Mouse (Mus musculus) induced T-regulatory cell, adult 2 months (primary cell): ENCODE data around the gene Pycr1.

Experiments
- DNase-seq: peaks from one replicate; pipeline ENCODE4 v3.0.0-alpha.2; 2012; ENCODE audit warnings: low read depth

Gene Pycr1

DNA sequence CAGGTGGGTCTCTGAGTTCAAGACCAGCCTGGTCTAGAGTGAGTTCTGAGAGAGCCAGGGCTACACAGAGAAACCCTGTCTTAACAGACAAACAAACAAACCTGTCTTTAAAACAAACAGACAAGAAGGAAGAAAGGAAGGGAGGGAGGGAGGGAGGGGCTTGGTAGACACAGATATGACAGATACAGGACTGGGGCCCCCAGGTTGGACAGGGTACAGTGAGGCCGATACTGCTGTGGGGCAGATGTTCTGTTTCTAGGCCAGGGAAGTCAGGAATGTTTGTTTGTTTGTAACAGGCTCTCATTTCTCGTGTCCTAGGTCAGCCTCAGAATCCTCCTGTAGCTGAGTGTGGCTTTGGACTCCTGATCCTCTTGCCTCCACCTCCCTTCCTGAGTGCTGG is 40.0 kb downstream of the Pycr1 start:
- DNase-seq: no peak

DNA sequence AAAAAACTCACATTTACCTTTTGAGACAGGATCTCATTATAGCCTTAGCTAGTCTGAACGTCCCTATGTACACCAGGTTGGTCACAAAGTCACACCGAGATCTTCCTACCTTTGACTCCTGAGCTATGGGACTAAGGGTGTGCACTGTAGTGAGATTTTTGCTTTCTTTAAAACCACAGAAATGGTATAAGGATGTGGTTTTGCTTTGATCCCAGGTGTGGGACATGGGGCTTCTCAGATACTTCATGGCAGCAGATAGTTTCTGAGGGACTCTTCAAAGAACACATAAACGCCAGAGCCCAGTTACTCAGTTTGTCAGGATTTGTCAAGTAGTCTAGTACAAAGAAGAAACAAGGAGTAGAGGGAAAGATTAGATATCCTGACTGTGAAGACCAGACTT is 42.9 kb downstream of the Pycr1 start:
- peak; percentile 72 for DNase-seq

DNA sequence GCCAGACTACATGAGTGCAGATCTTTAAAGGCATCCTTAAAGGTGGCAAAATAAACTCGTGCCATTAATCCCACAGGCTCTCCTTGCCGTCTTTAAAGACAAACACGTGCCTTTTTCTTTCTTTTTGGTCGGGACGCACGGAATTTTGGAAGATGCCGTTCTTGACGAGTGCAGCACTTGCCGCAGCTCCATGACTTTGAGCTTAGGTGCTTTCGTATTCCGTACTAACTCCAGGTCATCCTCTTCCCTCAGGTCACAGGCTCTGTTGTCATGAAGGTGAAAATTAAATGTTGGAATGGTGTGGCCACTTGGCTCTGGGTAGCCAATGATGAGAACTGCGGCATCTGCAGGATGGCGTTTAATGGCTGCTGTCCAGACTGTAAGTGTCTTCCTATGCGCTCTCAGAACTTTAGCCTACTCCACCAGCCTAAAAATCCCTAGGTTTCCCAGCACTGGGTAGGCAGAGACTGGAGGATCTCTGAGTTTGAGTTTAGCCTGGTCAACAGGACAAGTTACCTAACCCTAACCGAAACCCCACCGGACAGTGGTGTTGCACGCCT is 44.5 kb downstream of the Pycr1 start:
- no peak for DNase-seq

DNA sequence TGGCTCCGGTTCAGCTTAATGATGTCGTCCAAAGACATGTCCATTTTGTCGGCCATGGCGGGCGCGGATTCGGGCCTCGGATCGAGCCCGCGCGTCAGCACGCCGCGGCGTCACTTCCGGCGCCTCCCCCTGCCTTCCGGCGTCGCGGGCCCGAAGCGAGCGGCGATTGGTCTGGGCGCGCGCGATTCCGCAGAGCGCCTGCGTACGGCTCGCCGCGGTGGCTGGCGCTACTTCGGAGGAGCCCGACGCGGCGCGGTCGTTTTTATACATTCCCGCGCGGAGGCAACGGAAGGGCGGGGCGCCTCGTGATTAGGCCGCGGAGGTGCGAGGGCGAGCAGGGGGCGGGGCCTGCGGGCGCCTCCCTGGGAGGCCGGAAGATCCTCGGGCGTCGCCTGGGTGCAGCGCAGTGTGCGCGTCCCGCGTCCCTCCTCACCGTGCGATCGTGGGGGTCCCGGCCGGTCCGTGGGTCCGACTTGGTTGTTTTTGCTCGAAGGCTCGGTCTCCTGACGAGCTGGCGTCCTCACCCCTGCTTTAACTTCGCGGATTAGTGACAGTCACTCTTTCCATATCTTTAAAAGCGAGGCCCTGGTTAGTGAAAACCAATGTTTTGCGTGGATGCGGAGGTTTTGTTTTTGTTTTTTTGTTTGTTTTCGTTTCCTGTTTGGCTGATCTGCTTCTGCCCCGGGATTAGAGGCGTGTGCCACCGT is 45.1 kb downstream of the Pycr1 start, which contains the start of the genes Alyref and Anapc11:
Alyref (minus strand) TSS at position 83 of the 707 bp plus-strand sequence.
Anapc11 (plus strand) TSS at position 139 of the 707 bp plus-strand sequence.
- peak; percentile 98 for DNase-seq

DNA sequence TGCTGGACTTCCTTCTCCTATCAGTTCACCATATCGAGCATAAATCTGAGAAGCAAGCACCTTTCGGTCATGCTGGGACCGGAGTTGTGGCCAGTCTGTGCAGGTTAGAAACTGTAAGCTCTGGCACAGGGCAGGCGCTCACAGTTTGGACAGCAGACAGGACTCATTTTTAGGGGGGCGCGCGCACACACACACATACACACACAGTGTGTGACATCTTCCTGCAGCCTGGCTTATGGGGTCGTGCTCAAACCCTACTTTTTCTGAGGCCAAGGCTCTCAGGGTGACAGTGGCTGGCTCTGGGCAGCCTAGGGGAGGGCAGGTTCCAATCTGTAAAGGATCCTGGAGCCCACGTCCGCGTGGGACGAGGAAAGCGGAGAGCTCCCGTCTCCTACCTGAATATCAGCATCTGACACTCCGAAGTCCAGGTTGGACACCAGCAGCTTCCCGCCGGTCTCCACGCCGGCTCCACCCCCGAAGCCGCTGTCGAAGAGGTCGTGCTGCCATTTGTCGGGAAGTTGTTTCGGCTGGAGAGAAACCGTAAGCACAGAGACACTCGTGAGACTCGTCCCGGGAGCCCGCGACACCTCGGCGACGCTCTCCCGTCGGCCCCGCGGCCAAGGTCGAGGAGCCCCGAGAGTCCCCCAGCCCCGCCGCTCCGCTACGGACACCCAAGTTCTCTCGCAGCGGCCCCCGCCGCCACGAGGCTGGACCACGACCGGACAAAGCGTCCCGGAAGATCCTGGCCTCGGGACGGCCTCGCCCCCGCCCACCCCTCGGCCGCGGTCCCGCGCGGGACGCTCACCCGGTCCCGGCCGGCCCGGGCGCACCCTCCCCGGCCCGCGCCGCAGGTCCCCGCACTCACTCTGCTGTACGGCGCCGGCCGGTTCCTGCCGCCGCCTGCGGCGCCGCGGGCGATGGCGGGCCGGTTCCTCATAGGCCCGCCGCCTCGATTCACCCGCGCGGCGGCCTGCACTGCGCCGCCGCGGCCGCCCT is 46.0 kb downstream of the Pycr1 start:
- DNase-seq: peak; percentile 61

DNA sequence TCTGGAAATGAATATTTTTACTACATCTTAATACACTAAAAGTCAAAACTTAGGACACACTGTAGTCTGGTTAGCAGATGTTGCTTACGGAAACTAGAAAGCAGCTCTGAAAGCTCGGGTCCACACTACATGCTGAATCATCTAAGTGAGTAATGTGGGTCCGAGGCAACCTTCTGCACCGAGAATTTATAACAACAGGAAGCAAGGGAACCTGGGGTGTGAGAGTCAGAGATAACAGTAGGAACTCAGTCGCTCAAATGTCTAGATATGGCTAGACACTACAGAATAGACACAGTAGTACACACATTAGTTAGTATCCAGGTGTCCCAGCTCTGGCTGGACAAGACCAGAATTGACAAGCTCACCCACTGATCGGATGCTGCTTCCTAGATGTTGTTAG is 55.0 kb downstream of the Pycr1 start:
- no peak for DNase-seq
